Mouse (Mus musculus) C2C12 (cell line): ENCODE results near the gene Frzb. TPM values are rescaled to one million over a fixed set of nuclear protein-coding genes. Genes with fewer than 3 reads are reported as not detected.

ENCODE experiments used
- H3K27me3 ChIP-seq: one replicate; pipeline ENCODE4 v1.6.1; 2011; ENCODE audit not compliant: control insufficient read depth, insufficient read depth, insufficient read length
- H3K36me3 ChIP-seq: one replicate; pipeline ENCODE4 v1.6.1; 2011; ENCODE audit not compliant: control insufficient read depth, insufficient read depth
- H3K4me3 ChIP-seq: one replicate; pipeline ENCODE4 v1.5.1; 2011; ENCODE audit warnings: mild to moderate bottlenecking, control low read depth; ENCODE audit not compliant: poor library complexity, insufficient read depth, severe bottlenecking
- H3K79me2 ChIP-seq: one replicate; pipeline ENCODE4 v1.6.1; 2011; ENCODE audit not compliant: control insufficient read depth, insufficient read depth
- H3K79me3 ChIP-seq: one replicate; pipeline ENCODE4 v1.6.1; 2011; ENCODE audit warnings: low read depth, control low read depth
- H3ac ChIP-seq: one replicate; pipeline ENCODE3; 2011; ENCODE audit warnings: low read depth; ENCODE audit not compliant: control insufficient read depth, insufficient read length
- CEBPB ChIP-seq: IDR thresholded peaks from one replicate; pipeline ENCODE4 v1.6.1; 2011; ENCODE audit warnings: low read depth, mild to moderate bottlenecking, control low read depth, moderate library complexity
- CTCF ChIP-seq: IDR thresholded peaks from one replicate; pipeline ENCODE4 v1.5.1; 2011; ENCODE audit not compliant: control insufficient read depth, insufficient read depth, insufficient read length
- FOSL1 ChIP-seq: IDR thresholded peaks from one replicate; pipeline ENCODE4 v1.8.0; 2011; ENCODE audit warnings: mild to moderate bottlenecking, low read length; ENCODE audit not compliant: poor library complexity, insufficient read depth, severe bottlenecking
- MAX ChIP-seq: IDR thresholded peaks from one replicate; pipeline ENCODE4 v1.6.1; 2011; ENCODE audit warnings: mild to moderate bottlenecking, control low read depth
- MYOD1 ChIP-seq: IDR thresholded peaks from one replicate; pipeline ENCODE4 v1.6.1; 2011; ENCODE audit warnings: low read depth; ENCODE audit not compliant: control insufficient read depth, insufficient read length
- MYOG ChIP-seq: IDR thresholded peaks from one replicate; pipeline ENCODE4 v1.6.1; 2011; ENCODE audit not compliant: control insufficient read depth, insufficient read length; ENCODE audit errors: extremely low read depth
- USF1 ChIP-seq: IDR thresholded peaks from one replicate; pipeline ENCODE4 v1.6.1; 2011; ENCODE audit warnings: low read depth, mild to moderate bottlenecking, control low read depth, moderate library complexity
- polyA plus RNA-seq: library from polyadenylated mRNA; unstranded; fragments of >200 nt; fragmentation: generic; extraction: Trizol; gene quantifications from one replicate; pipeline ENCODE4 v1.2.1, GENCODE M21; 2012; ENCODE audit warnings: missing spikeins

The Frzb gene
- polyA plus RNA-seq, 1 experiment = 0.01 TPM

- Histone ChIP-seq H3K36me3 (no peaks in the 10 kb centered on the region), H3K27me3 (no peaks in the 10 kb centered on the region), H3K4me3 (no peak overlapping the region), H3ac (no peak overlapping the region), H3K79me3 (no peaks in the 10 kb centered on the region), H3K79me2 (no peaks in the 10 kb centered on the region)
- TF ChIP-seq MYOD1 (no peak), FOSL1 (no peak)
Observed at GRCm38 (mm10) chr2:80445491-80445890, 1.9 kb downstream of the Frzb start.

DNA sequence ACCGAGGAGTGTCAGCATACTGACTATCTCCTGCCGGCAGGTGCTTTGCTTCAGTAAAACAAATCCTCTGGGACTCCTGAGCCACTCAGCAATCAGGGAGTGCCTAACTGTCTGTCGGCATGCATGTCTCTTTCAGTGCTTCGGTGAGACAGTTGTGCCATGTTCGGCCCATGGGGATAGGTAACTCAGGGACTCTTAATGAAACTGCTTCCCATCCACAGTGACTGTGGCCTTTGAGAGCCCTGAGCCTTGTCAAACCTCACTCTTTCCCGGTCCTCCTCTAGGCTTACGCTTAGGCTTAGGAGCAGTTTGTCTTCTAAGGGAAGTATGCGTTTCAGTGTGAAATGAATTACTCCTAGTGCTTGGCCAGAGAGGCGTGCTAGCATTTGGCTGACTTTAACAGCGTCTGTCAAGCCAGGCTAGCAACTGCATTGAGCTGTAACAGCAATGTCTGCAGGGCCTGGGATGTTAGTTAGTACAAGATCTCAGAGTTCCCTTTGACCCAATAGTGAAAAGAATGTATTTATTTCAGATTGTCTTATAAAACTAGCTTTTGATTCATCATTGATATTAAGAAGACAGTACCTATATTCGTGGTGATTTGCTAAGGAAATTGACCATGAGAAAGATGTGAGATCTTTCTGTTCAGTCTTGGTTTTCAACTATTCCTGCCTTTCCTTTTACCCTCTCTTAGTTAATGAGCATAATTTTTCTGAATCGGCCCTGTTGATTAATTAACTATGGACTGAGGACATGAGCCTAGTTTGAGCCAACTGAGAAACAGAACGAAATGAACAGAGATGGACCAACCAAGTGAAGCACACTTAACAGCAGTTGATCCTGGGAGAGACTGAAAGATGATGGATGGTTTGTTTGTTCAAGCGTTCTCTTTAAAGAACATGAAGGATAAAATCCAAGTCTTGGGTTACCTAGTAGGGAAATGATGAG, 2.7 kb downstream of the Frzb start:
- H3K4me3 ChIP-seq = no peak overlapping the region

DNA sequence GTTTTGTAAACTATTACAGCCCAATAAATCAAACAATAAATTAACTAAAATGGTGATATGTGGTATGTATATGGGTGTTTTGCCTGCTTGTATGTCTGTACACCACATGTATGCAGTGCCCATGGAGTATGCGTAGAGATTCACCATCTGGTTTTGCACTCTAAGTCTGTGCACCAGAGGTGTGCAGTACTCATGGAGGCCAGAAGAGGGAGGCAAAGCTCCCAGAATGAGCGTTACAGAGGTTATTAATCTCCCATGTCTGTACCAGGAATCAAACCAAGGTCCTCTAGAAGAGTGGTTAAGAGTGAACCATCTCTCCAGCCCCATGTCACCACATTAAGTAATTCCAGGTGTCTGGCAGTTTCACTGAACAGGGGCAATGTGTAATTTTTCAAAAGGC, 3.5 kb downstream of the Frzb start:
- Histone ChIP-seq H3K27me3 (no peaks in the 10 kb centered on the region), H3K79me3 (no peaks in the 10 kb centered on the region), H3K36me3 (no peaks in the 10 kb centered on the region), H3K79me2 (no peaks in the 10 kb centered on the region), H3ac (no peak overlapping the region), H3K4me3 (no peak overlapping the region)
- TF ChIP-seq MYOG (no peak), MAX (no peak), MYOD1 (no peak), CTCF (no peak)

More for the DNA sequence above, 2.7 kb downstream of the Frzb start:
- no peak for TF ChIP-seq CEBPB
- TF ChIP-seq CTCF = no peak
- TF ChIP-seq USF1 = no peak
- no peak for TF ChIP-seq MYOD1
- TF ChIP-seq MAX = no peak
- TF ChIP-seq FOSL1 = no peak
- TF ChIP-seq MYOG = no peak
- Histone ChIP-seq H3K79me2 (no peaks in the 10 kb centered on the region), H3K79me3 (no peaks in the 10 kb centered on the region), H3ac (no peak overlapping the region), H3K36me3 (no peaks in the 10 kb centered on the region), H3K27me3 (no peaks in the 10 kb centered on the region)

DNA sequence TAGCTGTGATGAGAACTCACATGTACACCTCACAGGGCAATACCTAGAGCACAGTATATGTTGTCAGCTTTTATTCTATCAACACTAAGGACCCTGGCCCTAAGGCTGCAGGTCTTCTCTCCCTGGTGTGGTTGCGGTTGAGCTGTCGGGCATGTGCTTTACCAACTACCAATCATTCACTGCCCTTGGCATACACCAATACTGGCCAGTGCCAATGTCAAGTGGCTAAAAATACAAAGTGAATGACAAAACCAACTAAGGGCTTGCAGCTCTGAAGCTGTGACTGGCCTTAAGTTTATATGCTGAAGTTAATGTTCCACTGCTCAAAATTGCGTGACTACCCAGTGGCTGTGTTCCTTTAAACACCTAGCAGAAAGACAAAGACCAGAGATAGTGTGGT, 6.0 kb downstream of the Frzb start:
- Histone ChIP-seq H3ac (no peak overlapping the region), H3K79me2 (no peaks in the 10 kb centered on the region), H3K4me3 (no peak overlapping the region), H3K79me3 (no peaks in the 10 kb centered on the region), H3K36me3 (no peaks in the 10 kb centered on the region), H3K27me3 (no peaks in the 10 kb centered on the region)
- TF ChIP-seq MYOG (no peak), USF1 (no peak), MAX (no peak)

DNA sequence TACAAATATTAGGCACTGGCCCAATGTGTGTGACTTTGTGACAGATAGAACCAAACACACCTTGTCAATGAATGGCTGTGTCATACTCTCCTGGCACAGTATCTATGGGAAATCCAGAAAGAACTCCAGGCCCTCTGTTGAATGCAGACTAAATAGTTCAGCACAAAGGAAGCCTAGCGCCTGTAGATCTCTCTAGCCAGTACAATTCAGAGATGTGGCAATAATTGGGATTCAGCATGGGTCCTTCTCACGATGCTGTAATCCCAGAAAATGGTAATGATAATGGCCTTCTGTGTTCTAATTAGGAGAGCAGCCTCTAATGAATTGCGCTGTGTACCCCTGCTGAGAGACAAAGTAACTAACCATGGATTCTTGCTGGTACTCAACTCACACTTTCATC, 8.6 kb downstream of the Frzb start:
- Histone ChIP-seq H3K79me3 (no peaks in the 10 kb centered on the region), H3ac (no peak overlapping the region), H3K27me3 (no peaks in the 10 kb centered on the region), H3K36me3 (no peaks in the 10 kb centered on the region), H3K79me2 (no peaks in the 10 kb centered on the region), H3K4me3 (no peak overlapping the region)
- TF ChIP-seq MYOD1 (no peak), MYOG (no peak), CEBPB (no peak), FOSL1 (no peak), USF1 (no peak), MAX (no peak), CTCF (no peak)

DNA sequence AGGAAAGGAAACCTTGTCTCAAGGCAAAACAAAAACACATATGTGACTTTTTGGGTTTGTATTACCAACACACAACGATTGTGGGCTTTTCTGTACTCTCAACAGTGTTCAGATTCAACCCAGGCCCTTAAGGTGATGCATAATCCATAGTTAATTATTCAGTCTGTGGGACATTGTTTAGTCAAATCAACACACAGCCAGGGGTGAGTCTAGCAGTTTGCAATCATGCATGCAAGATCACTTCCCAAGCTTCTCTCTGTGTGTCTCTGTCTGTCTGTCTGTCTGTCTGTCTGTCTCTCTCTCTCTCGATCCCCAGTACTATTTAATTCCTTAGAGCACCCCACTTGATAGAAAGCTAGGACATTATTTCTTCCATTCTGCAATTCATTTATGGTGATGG, 10.0 kb downstream of the Frzb start:
- no peaks in the 10 kb centered on the region for H3K36me3 ChIP-seq
- no peak for TF ChIP-seq MYOG
- no peak for TF ChIP-seq MYOD1
- no peak for TF ChIP-seq CTCF
- TF ChIP-seq FOSL1 = no peak
- no peak for TF ChIP-seq MAX
- H3K79me3 ChIP-seq = no peaks in the 10 kb centered on the region

More for the DNA sequence above, 10.0 kb downstream of the Frzb start:
- Histone ChIP-seq H3K27me3 (no peaks in the 10 kb centered on the region), H3K4me3 (no peak overlapping the region), H3K79me2 (no peaks in the 10 kb centered on the region), H3ac (no peak overlapping the region)
